ENCODE assay signal across 10 mouse cellular contexts in the genomic region with DNA sequence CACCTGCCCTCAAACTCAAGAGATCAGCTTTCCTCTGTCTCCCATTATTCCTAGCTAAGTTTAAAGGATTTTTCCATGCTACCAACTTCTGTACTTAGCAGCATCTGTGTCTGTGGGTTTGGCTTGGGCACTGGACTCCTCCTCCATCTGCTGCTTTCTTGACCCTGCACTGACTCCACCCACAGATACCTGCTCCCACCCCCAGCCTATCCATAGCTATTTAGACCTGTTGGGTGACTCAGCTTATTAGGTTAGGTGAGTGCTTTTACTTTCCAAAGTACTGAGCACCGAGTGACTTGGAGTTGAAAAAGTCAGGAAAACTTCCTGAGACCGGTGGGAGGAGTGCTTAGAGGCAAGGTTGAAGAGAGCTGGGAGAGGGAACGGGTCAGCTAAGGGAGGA. TPM values are rescaled to one million over a fixed set of nuclear protein-coding genes. Genes with fewer than 3 reads are reported as not detected.
DNase-seq lines count a peak whose midpoint lies in the region; ATAC-seq and TF ChIP-seq lines count a peak whose summit lies in the region.
"Had no signal": no experiment of that assay in that cellular context is flagged by ENCODE, and none has a peak within 500 bp of the region (broad histone marks: within the 10 kb centered on the region; RNA-seq: fewer than 3 reads in every experiment).

No protein-coding gene starts in this region.

- peak; percentile 21; the same call in 1 of the 2 replicates for TF ChIP-seq POLR2A in small intestine, adult 2 months (IDR thresholded peaks at IDR 0.05; ENCODE audit: low read depth, low read length)

- H3K36me3 ChIP-seq in heart, postnatal 0 days (replicated peaks; ENCODE audit: control insufficient read depth, insufficient read depth, low read length) = peaks cover 18% of the 10 kb centered on the region
- peaks cover 20% of the 10 kb centered on the region for H3K36me3 ChIP-seq in intestine, embryonic 15.5 days
- H3K36me3 ChIP-seq in small intestine, adult 2 months (ENCODE audit: control insufficient read depth, insufficient read depth, low read length) = peaks cover 32% of the 10 kb centered on the region

- H3K27me3 ChIP-seq in heart, postnatal 0 days (ENCODE audit: control insufficient read depth, insufficient read depth, low read length) = no peaks in the 10 kb centered on the region
- no peaks in the 10 kb centered on the region for H3K27me3 ChIP-seq in intestine, embryonic 15.5 days (replicated peaks)
- no peaks in the 10 kb centered on the region for H3K27me3 ChIP-seq in small intestine, adult 2 months (ENCODE audit: control insufficient read depth, insufficient read depth, low read length)
- H3K27me3 ChIP-seq: limb, embryonic 12.5 days had no signal

- no peak for DNase-seq in heart, postnatal 0 days (ENCODE audit: low spot score)
- no peak for DNase-seq in heart, adult 11 months
- DNase-seq in kidney, postnatal 36 days = peak; percentile 57 to 78
- no peak for DNase-seq in right cerebral cortex, postnatal 4 days
- no peak for DNase-seq in thymus, postnatal 10 days (ENCODE audit: low spot score in 2 of 2)
- no peak for DNase-seq in cerebellum, postnatal 25 days

- H3K27ac ChIP-seq in heart, postnatal 0 days (ENCODE audit: low read depth) = peak overlapping the region; percentile 91; the same call in 1 of the 2 replicates
- H3K27ac ChIP-seq in intestine, embryonic 15.5 days = no peak overlapping the region
- peak overlapping the region; percentile 89 for H3K27ac ChIP-seq in small intestine, adult 2 months (ENCODE audit: insufficient read depth, low read depth, low read length)
- H3K27ac ChIP-seq: limb, embryonic 12.5 days had no signal

- H3K9me3 ChIP-seq in heart, postnatal 0 days (replicated peaks; ENCODE audit: control insufficient read depth, low read length) = no peaks in the 10 kb centered on the region
- no peaks in the 10 kb centered on the region for H3K9me3 ChIP-seq in intestine, embryonic 15.5 days
- H3K9me3 ChIP-seq: limb, embryonic 12.5 days had no signal

- H3K4me3 ChIP-seq in heart, postnatal 0 days (ENCODE audit: low read depth, low read length) = no peak overlapping the region
- no peak overlapping the region for H3K4me3 ChIP-seq in intestine, embryonic 15.5 days (replicated peaks)
- H3K4me3 ChIP-seq in small intestine, adult 2 months (ENCODE audit: low read depth, low read length) = peak overlapping the region; percentile 29
- H3K4me3 ChIP-seq: limb, embryonic 12.5 days had no signal

- peaks cover 15% of the 10 kb centered on the region for H3K4me1 ChIP-seq in heart, postnatal 0 days (ENCODE audit: control insufficient read depth, insufficient read depth)
- H3K4me1 ChIP-seq in intestine, embryonic 15.5 days (replicated peaks) = peaks cover 18% of the 10 kb centered on the region
- H3K4me1 ChIP-seq in small intestine, adult 2 months (ENCODE audit: control insufficient read depth, insufficient read depth, insufficient read length, low read length) = peaks cover 32% of the 10 kb centered on the region

- no peak overlapping the region for H3K9ac ChIP-seq in heart, postnatal 0 days (replicated peaks; ENCODE audit: low read depth, low read length)
- H3K9ac ChIP-seq in intestine, embryonic 15.5 days = no peak overlapping the region
- H3K9ac ChIP-seq: limb, embryonic 12.5 days had no signal

- no peak overlapping the region for H3K4me2 ChIP-seq in heart, postnatal 0 days (ENCODE audit: low read depth, low read length)
- no peak overlapping the region for H3K4me2 ChIP-seq in intestine, embryonic 15.5 days (replicated peaks)
- H3K4me2 ChIP-seq: limb, embryonic 12.5 days had no signal

- 83% methylated on average over 3 of the region's 3 CpGs for WGBS in heart, postnatal 0 days
- WGBS in intestine, embryonic 15.5 days = 68% methylated on average over 3 of the region's 3 CpGs
- WGBS in small intestine, adult 2 months = 26% methylated on average over 3 of the region's 3 CpGs

- ATAC-seq in heart, postnatal 0 days (ENCODE audit: insufficient read depth, low read depth) = no peak
- peak; percentile 86 for ATAC-seq in intestine, embryonic 15.5 days
- ATAC-seq: forebrain, embryonic 16.5 days had no signal

- no peak for TF ChIP-seq CTCF in heart, postnatal 0 days (IDR thresholded peaks at IDR 0.05; ENCODE audit: low read depth)
- no peak for TF ChIP-seq CTCF in small intestine, adult 2 months (IDR thresholded peaks at IDR 0.05; ENCODE audit: extremely low read depth, insufficient read length, insufficient replicate concordance, low read depth, low read length)

- TF ChIP-seq EP300 in heart, postnatal 0 days (IDR thresholded peaks at IDR 0.05; ENCODE audit: low read depth) = no peak

RNA-seq across cellular contexts. Expression of a gene that starts 14.7 kb away (rescaled TPM):
- total RNA-seq in heart, postnatal 0 days (2014; rRNA removed; ENCODE audit: low replicate concordance) = 16.5 and 16.9 TPM in 2 replicates
- 4.4 and 5.0 TPM in 2 replicates for polyA plus RNA-seq in heart, postnatal 0 days (2015; fragmentation: Nextera tagmentation; extraction: Ambion mirVana)
- polyA plus RNA-seq in intestine, embryonic 15.5 days (2015; fragmentation: Nextera tagmentation; extraction: Ambion mirVana) = 13.8 and 14.4 TPM in 2 replicates
- polyA plus RNA-seq in small intestine, adult 2 months (2012; rRNA removed) = 23.3 and 60.6 TPM in 2 replicates

RNA-seq across cellular contexts. Expression of a gene that starts 27.8 kb away (rescaled TPM):
- 41.7 and 61.2 TPM in 2 replicates for total RNA-seq in heart, postnatal 0 days (2014; rRNA removed; ENCODE audit: low replicate concordance)
- 101 and 102 TPM in 2 replicates for polyA plus RNA-seq in heart, postnatal 0 days (2015; fragmentation: Nextera tagmentation; extraction: Ambion mirVana)
- polyA plus RNA-seq in intestine, embryonic 15.5 days (2015; fragmentation: Nextera tagmentation; extraction: Ambion mirVana) = 270 and 284 TPM in 2 replicates
- polyA plus RNA-seq in small intestine, adult 2 months (2012; rRNA removed) = 9.8 and 15.0 TPM in 2 replicates

RNA-seq across cellular contexts. Expression of a gene that starts 37.2 kb away (rescaled TPM):
- 94.2 and 123 TPM in 2 replicates for total RNA-seq in heart, postnatal 0 days (2014; rRNA removed; ENCODE audit: low replicate concordance)
- polyA plus RNA-seq in heart, postnatal 0 days (2015; fragmentation: Nextera tagmentation; extraction: Ambion mirVana) = 153 and 154 TPM in 2 replicates
- 48.9 and 54.8 TPM in 2 replicates for polyA plus RNA-seq in intestine, embryonic 15.5 days (2015; fragmentation: Nextera tagmentation; extraction: Ambion mirVana)
- polyA plus RNA-seq in small intestine, adult 2 months (2012; rRNA removed) = 156 and 330 TPM in 2 replicates

Comparison
In these comparisons a context has a peak if more than half of its experiments do, and no peak if none do; other contexts are left out.
1. DNase-seq: peak in kidney, postnatal 36 days (2 of 2); none in heart, postnatal 0 days (single experiment), heart, adult 11 months (single experiment), right cerebral cortex, postnatal 4 days (single experiment), thymus, postnatal 10 days (0 of 2) and cerebellum, postnatal 25 days (0 of 2).